ENCODE assay signal across 15 mouse cellular contexts in the genomic region with DNA sequence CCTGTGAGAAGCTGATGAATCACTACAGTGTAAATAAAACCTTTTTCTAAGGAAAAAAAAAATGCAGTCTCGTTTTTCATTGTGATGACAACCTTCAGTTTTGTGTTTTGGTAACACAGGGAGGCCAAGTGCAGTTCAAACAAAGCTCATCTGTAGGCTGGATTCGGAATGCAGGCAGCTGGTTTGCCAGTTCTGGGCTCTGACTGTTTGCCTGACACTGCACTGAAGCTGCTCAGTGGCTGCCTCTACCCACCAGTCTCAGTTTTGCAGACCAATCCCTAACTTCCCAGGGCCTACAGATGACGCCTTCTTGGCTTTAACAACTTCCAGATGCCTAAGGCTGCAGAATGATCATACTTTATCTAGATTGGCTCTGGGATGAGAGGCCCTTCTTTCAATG.
DNase-seq lines count a peak whose midpoint lies in the region; ATAC-seq lines count a peak whose summit lies in the region.
"Had no signal": no experiment of that assay in that cellular context is flagged by ENCODE, and none has a peak within 500 bp of the region (broad histone marks: within the 10 kb centered on the region; RNA-seq: fewer than 3 reads in every experiment).

No protein-coding gene starts in this region.

- H3K36me3 ChIP-seq in limb, embryonic 11.5 days (ENCODE audit: control insufficient read depth, insufficient read depth, low read length) = no peaks in the 10 kb centered on the region
- H3K36me3 ChIP-seq in limb, embryonic 10.5 days = no peaks in the 10 kb centered on the region
- H3K36me3 ChIP-seq in stomach, embryonic 14.5 days (ENCODE audit: control insufficient read depth, insufficient read depth, low read length) = no peaks in the 10 kb centered on the region
- H3K36me3 ChIP-seq: heart, embryonic 15.5 days; hindbrain, embryonic 12.5 days; liver, embryonic 15.5 days had no signal

- H3K27me3 ChIP-seq in limb, embryonic 11.5 days (ENCODE audit: control insufficient read depth, insufficient read depth, low read length) = no peaks in the 10 kb centered on the region
- no peaks in the 10 kb centered on the region for H3K27me3 ChIP-seq in limb, embryonic 10.5 days (ENCODE audit: low read depth, poor library complexity, severe bottlenecking)
- H3K27me3 ChIP-seq in stomach, embryonic 14.5 days (ENCODE audit: control insufficient read depth, insufficient read depth, low read length) = no peaks in the 10 kb centered on the region
- H3K27me3 ChIP-seq: heart, embryonic 15.5 days; hindbrain, embryonic 12.5 days; liver, embryonic 15.5 days; megakaryocyte, embryonic 14.5 days; Patski had no signal

- peak; percentile 67 for ATAC-seq in limb, embryonic 11.5 days (ENCODE audit: insufficient number of reproducible peaks, low FRiP score, low TSS enrichment, low read depth)
- peak; percentile 56; the same call in 1 of the 2 replicates for ATAC-seq in stomach, embryonic 14.5 days (ENCODE audit: insufficient number of reproducible peaks, insufficient read depth, low FRiP score, low read depth)
- no peak for ATAC-seq in megakaryocyte-erythroid progenitor cell, adult 5-6 weeks (replicated peaks; ENCODE audit: low FRiP score, low TSS enrichment, poor library complexity, severe bottlenecking)
- ATAC-seq: Patski had no signal

- WGBS in limb, embryonic 11.5 days = 37% methylated on average over 3 of the region's 3 CpGs
- WGBS in limb, embryonic 10.5 days = 46% methylated on average over 3 of the region's 3 CpGs
- WGBS in stomach, embryonic 14.5 days = 14% methylated on average over 3 of the region's 3 CpGs

- no peak overlapping the region for H3K9ac ChIP-seq in limb, embryonic 11.5 days (ENCODE audit: low read length)
- H3K9ac ChIP-seq in stomach, embryonic 14.5 days (replicated peaks; ENCODE audit: low read depth, low read length) = no peak overlapping the region
- H3K9ac ChIP-seq: heart, embryonic 15.5 days; hindbrain, embryonic 12.5 days; liver, embryonic 15.5 days had no signal

- DNase-seq in limb, embryonic 11.5 days (ENCODE audit: low spot score) = peak; percentile 35
- no peak for DNase-seq in limb, embryonic 10.5 days (ENCODE audit: low spot score)
- DNase-seq in Muller cell, postnatal 12 days (ENCODE audit: inconsistent ontology term) = peak; percentile 69
- peak; percentile 58 for DNase-seq in embryo, embryonic 11 days
- DNase-seq in urinary bladder, postnatal 25 days (ENCODE audit: low spot score) = no peak
- DNase-seq: cerebellum, adult 11 months; kidney, adult 9 months; right cerebral cortex, postnatal 25 days had no signal

- H3K4me1 ChIP-seq in limb, embryonic 11.5 days (ENCODE audit: control insufficient read depth, insufficient read depth, low read length) = no peaks in the 10 kb centered on the region
- H3K4me1 ChIP-seq in limb, embryonic 10.5 days = peaks cover 5% of the 10 kb centered on the region
- H3K4me1 ChIP-seq in stomach, embryonic 14.5 days (ENCODE audit: control insufficient read depth, insufficient read depth, low read length) = peaks cover 8% of the 10 kb centered on the region; the same call in 1 of the 2 replicates
- H3K4me1 ChIP-seq: heart, embryonic 15.5 days; liver, embryonic 15.5 days had no signal

- H3K27ac ChIP-seq in limb, embryonic 11.5 days (replicated peaks; ENCODE audit: low read depth, low read length) = no peak overlapping the region
- H3K27ac ChIP-seq in limb, embryonic 10.5 days = no peak overlapping the region
- H3K27ac ChIP-seq in stomach, embryonic 14.5 days (ENCODE audit: low read length) = peak overlapping the region; percentile 61; the same call in 1 of the 2 replicates
- H3K27ac ChIP-seq: heart, embryonic 15.5 days; hindbrain, embryonic 12.5 days; liver, embryonic 15.5 days had no signal

- no peaks in the 10 kb centered on the region for H3K9me3 ChIP-seq in limb, embryonic 11.5 days (ENCODE audit: control insufficient read depth, low read length)
- no peaks in the 10 kb centered on the region for H3K9me3 ChIP-seq in limb, embryonic 10.5 days (replicated peaks)
- no peaks in the 10 kb centered on the region for H3K9me3 ChIP-seq in stomach, embryonic 14.5 days (ENCODE audit: control insufficient read depth, low read depth, low read length)
- H3K9me3 ChIP-seq: heart, embryonic 15.5 days; hindbrain, embryonic 12.5 days; liver, embryonic 15.5 days; megakaryocyte, embryonic 14.5 days had no signal

- H3K4me3 ChIP-seq in limb, embryonic 11.5 days (ENCODE audit: low read depth, low read length) = no peak overlapping the region
- no peak overlapping the region for H3K4me3 ChIP-seq in limb, embryonic 10.5 days
- no peak overlapping the region for H3K4me3 ChIP-seq in stomach, embryonic 14.5 days (ENCODE audit: low read depth, low read length)
- H3K4me3 ChIP-seq: heart, embryonic 15.5 days; hindbrain, embryonic 12.5 days; liver, embryonic 15.5 days; megakaryocyte, embryonic 14.5 days had no signal

- no peak overlapping the region for H3K4me2 ChIP-seq in limb, embryonic 11.5 days (ENCODE audit: low read depth, severe bottlenecking)
- H3K4me2 ChIP-seq in stomach, embryonic 14.5 days (replicated peaks; ENCODE audit: low read depth, low read length) = no peak overlapping the region
- H3K4me2 ChIP-seq: heart, embryonic 15.5 days; hindbrain, embryonic 12.5 days; liver, embryonic 15.5 days had no signal

Comparison
In these comparisons a context has a peak if more than half of its experiments do, and no peak if none do; other contexts are left out.
1. DNase-seq: peak in limb, embryonic 11.5 days (single experiment), Muller cell, postnatal 12 days (single experiment) and embryo, embryonic 11 days (single experiment); none in limb, embryonic 10.5 days (single experiment) and urinary bladder, postnatal 25 days (single experiment).